Mouse (Mus musculus) kidney, adult 2 months (tissue): Measurements from ENCODE around the gene Ckb.

Experiments
- CTCF ChIP-seq: fragments of 200-500 bp; conservative IDR thresholded peaks from 2 replicates; pipeline ENCODE4 v1.5.1; 2011; ENCODE audit warnings: low read depth, mild to moderate bottlenecking, control low read depth, low read length, moderate library complexity, mixed read lengths; ENCODE audit not compliant: insufficient read depth, insufficient read length
- POLR2A ChIP-seq: fragments of 200-500 bp; IDR thresholded peaks from one replicate; pipeline ENCODE4 v1.6.1; 2011; ENCODE audit warnings: low read depth, low read length, control low read depth

DNA sequence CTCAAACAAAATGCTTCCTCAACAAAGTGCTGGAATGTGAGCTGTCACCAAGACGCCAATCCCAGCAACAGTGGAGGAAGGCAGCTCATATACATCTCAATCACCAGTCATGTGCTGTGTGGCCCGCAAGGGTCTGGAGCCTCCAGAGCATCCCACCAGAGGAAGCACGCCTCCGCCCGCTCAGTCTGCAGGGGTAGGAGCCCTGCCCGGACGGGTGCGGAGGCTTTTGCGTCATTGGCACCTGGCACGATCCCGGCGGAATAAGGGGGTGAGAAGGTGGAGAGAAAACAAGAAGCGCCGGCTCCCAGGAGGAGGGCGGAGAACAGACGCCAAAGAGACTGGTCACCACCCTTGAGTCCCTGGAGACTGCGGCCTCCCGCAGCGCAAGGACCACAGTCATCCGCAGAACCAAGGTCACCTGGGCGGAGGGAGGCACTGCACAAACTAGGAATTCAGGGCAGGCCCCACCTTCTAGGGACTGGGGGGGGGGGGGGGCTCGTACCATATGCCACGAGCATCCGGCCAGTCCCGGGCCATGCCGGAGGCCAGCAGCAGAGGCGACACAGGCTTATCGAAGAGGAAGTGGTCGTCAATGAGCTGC lies 1.7 kb downstream of the Ckb start:
- TF ChIP-seq CTCF (no peak), POLR2A (no peak)
